Mouse (Mus musculus) embryonic facial prominence, embryonic 14.5 days (tissue): ENCODE data around the gene Ccdc34. TPM values are rescaled to one million over a fixed set of nuclear protein-coding genes. Genes with fewer than 3 reads are reported as not detected.

ENCODE experiments used
- ATAC-seq: fragments of 200-750 bp; cut with Nextera tagmentation; 2 replicates; pipeline ENCODE4 v1.8.0; 2017; ENCODE audit warnings: low read depth, moderate number of reproducible peaks, moderate TSS enrichment
- DNase-seq: peaks from one replicate; pipeline ENCODE4 v3.0.0-alpha.2; 2015; ENCODE audit warnings: low spot score
- H3K27ac ChIP-seq: fragments of 300-500 bp; sonication (generic); replicated peaks from 2 replicates; pipeline ENCODE4 v1.5.1; 2014; ENCODE audit warnings: low read depth, mild to moderate bottlenecking, low read length, moderate library complexity
- H3K27me3 ChIP-seq: fragments of 300-500 bp; sonication (generic); replicated peaks from 2 replicates; pipeline ENCODE4 v1.6.1; 2014; ENCODE audit warnings: low read length; ENCODE audit not compliant: control insufficient read depth, insufficient read depth
- H3K36me3 ChIP-seq: fragments of 300-500 bp; sonication (generic); 2 replicates; pipeline ENCODE4 v1.6.1; 2014; ENCODE audit warnings: low read length, mixed read lengths; ENCODE audit not compliant: control insufficient read depth, insufficient read depth
- H3K4me1 ChIP-seq: fragments of 300-500 bp; sonication (generic); 2 replicates; pipeline ENCODE4 v1.6.1; 2014; ENCODE audit warnings: antibody characterized with exemption, low read length; ENCODE audit not compliant: control insufficient read depth, insufficient read depth
- H3K4me2 ChIP-seq: fragments of 300-500 bp; sonication (generic); 2 replicates; pipeline ENCODE4 v1.6.1; 2014; ENCODE audit warnings: low read depth, mild to moderate bottlenecking, low read length, moderate library complexity, mixed read lengths
- H3K4me3 ChIP-seq: fragments of 300-500 bp; sonication (generic); 2 replicates; pipeline ENCODE4 v1.5.1; 2014; ENCODE audit warnings: low read depth, mild to moderate bottlenecking, low read length
- H3K9ac ChIP-seq: fragments of 300-500 bp; sonication (generic); 2 replicates; pipeline ENCODE4 v1.6.1; 2014; ENCODE audit warnings: low read depth, mild to moderate bottlenecking, low read length, moderate library complexity, mixed read lengths
- H3K9me3 ChIP-seq: fragments of 300-500 bp; sonication (generic); 2 replicates; pipeline ENCODE4 v1.6.1; 2016; ENCODE audit warnings: low read length; ENCODE audit not compliant: control insufficient read depth
- WGBS: fragments of 180-500 bp; shearing (Covaris S2); extraction: QIAGEN DNeasy Blood & Tissue Kit; methylation state at CpG from one replicate; pipeline ENCODE4 v1.1.7; 2014; 5-methylcytosine and 5-hydroxymethylcytosine counted together
- polyA plus RNA-seq: library from polyadenylated mRNA; unstranded; fragments of >200 nt; fragmentation: Nextera tagmentation; extraction: Ambion mirVana; gene quantifications from 2 replicates; pipeline ENCODE4 v1.2.1, GENCODE M21; 2014

The Ccdc34 gene
- polyA plus RNA-seq, 1 experiment from 2014 or later, result 37.7 TPM

- Histone ChIP-seq H3K36me3 (no peaks in the 10 kb centered on the region), H3K4me2 (no peak overlapping the region)
- ATAC-seq, result no peak
These were observed 173.6 kb downstream of the Ccdc34 start for GRCm38 (mm10) chr2:110191186-110191690.

GRCm38 (mm10) chr2:110191965-110192701, 174.5 kb downstream of the Ccdc34 start:
- 30% methylated on average over 15 of the region's 15 CpGs for WGBS
- peak; percentile 90 for ATAC-seq
- Histone ChIP-seq H3K4me1 (peaks cover 28% of the 10 kb centered on the region), H3K4me2 (peak overlapping the region; percentile 35), H3K9me3 (no peaks in the 10 kb centered on the region), H3K4me3 (no peak overlapping the region), H3K27ac (peak overlapping the region; percentile 78), H3K36me3 (no peaks in the 10 kb centered on the region), H3K27me3 (no peaks in the 10 kb centered on the region), H3K9ac (no peak overlapping the region; the same call in 1 of the 2 replicates)
- peak; percentile 96 for DNase-seq

More at GRCm38 (mm10) chr2:110191186-110191690, 173.6 kb downstream of the Ccdc34 start:
- no peak for DNase-seq
- no peak overlapping the region for H3K4me3 ChIP-seq
- no peaks in the 10 kb centered on the region for H3K27me3 ChIP-seq
- H3K27ac ChIP-seq, result peak overlapping the region; percentile 78; the same call in 1 of the 2 replicates
- H3K9ac ChIP-seq, result no peak overlapping the region
- peaks cover 28% of the 10 kb centered on the region for H3K4me1 ChIP-seq
- 73% methylated on average over 4 of the region's 4 CpGs for WGBS
- no peaks in the 10 kb centered on the region for H3K9me3 ChIP-seq

- H3K9ac ChIP-seq, result no peak overlapping the region
- peak overlapping the region; percentile 35 for H3K4me2 ChIP-seq
- no peaks in the 10 kb centered on the region for H3K27me3 ChIP-seq
- peak overlapping the region; percentile 78 for H3K27ac ChIP-seq
- ATAC-seq, result peak; percentile 88
- H3K4me3 ChIP-seq, result no peak overlapping the region
- no peaks in the 10 kb centered on the region for H3K36me3 ChIP-seq
- DNase-seq, result peak; percentile 90
- H3K9me3 ChIP-seq, result no peaks in the 10 kb centered on the region
- WGBS, result 18% methylated on average over 3 of the region's 3 CpGs
- H3K4me1 ChIP-seq, result peaks cover 28% of the 10 kb centered on the region
These were observed 175.2 kb downstream of the Ccdc34 start for GRCm38 (mm10) chr2:110192702-110193312.

GRCm38 (mm10) chr2:110196551-110196950, 178.9 kb downstream of the Ccdc34 start:
- no peaks in the 10 kb centered on the region for H3K27me3 ChIP-seq
- H3K4me1 ChIP-seq, result peaks cover 19% of the 10 kb centered on the region
- no peak overlapping the region for H3K27ac ChIP-seq
- H3K9ac ChIP-seq, result no peak overlapping the region
- H3K4me3 ChIP-seq, result no peak overlapping the region
- WGBS, result 88% methylated on average over 2 of the region's 2 CpGs
- no peaks in the 10 kb centered on the region for H3K9me3 ChIP-seq
- no peak for ATAC-seq
- no peak for DNase-seq
- H3K36me3 ChIP-seq, result no peaks in the 10 kb centered on the region
- no peak overlapping the region for H3K4me2 ChIP-seq

- H3K9ac ChIP-seq, result no peak overlapping the region
- 21% methylated on average over 1 of the region's 1 CpGs for WGBS
- H3K4me2 ChIP-seq, result no peak overlapping the region
- DNase-seq (no peak), ATAC-seq (no peak)
- H3K27me3 ChIP-seq, result no peaks in the 10 kb centered on the region
- no peaks in the 10 kb centered on the region for H3K9me3 ChIP-seq
- H3K4me3 ChIP-seq, result no peak overlapping the region
- H3K27ac ChIP-seq, result no peak overlapping the region
- no peaks in the 10 kb centered on the region for H3K36me3 ChIP-seq
- no peaks in the 10 kb centered on the region for H3K4me1 ChIP-seq
These were observed 182.0 kb downstream of the Ccdc34 start for GRCm38 (mm10) chr2:110199648-110200047.

GRCm38 (mm10) chr2:110201770-110202169, 184.2 kb downstream of the Ccdc34 start:
- WGBS, result 68% methylated on average over 4 of the region's 4 CpGs
- Histone ChIP-seq H3K36me3 (no peaks in the 10 kb centered on the region), H3K4me2 (no peak overlapping the region), H3K27me3 (no peaks in the 10 kb centered on the region), H3K27ac (no peak overlapping the region), H3K9me3 (no peaks in the 10 kb centered on the region), H3K4me1 (no peaks in the 10 kb centered on the region), H3K4me3 (no peak overlapping the region), H3K9ac (no peak overlapping the region)
- DNase-seq (no peak), ATAC-seq (no peak)

GRCm38 (mm10) chr2:110202716-110203497, 185.3 kb downstream of the Ccdc34 start:
- Histone ChIP-seq H3K27ac (no peak overlapping the region), H3K4me3 (no peak overlapping the region), H3K9ac (no peak overlapping the region), H3K36me3 (no peaks in the 10 kb centered on the region), H3K4me1 (no peaks in the 10 kb centered on the region), H3K9me3 (no peaks in the 10 kb centered on the region), H3K4me2 (no peak overlapping the region), H3K27me3 (no peaks in the 10 kb centered on the region)
- WGBS, result 70% methylated on average over 13 of the region's 13 CpGs
- ATAC-seq (no peak), DNase-seq (no peak)

- WGBS, result 48% methylated on average over 4 of the region's 4 CpGs
These were observed 186.6 kb downstream of the Ccdc34 start for GRCm38 (mm10) chr2:110204169-110204568.

More at GRCm38 (mm10) chr2:110204169-110204568, 186.6 kb downstream of the Ccdc34 start:
- no peak overlapping the region for H3K27ac ChIP-seq
- H3K9me3 ChIP-seq, result no peaks in the 10 kb centered on the region
- H3K36me3 ChIP-seq, result no peaks in the 10 kb centered on the region
- no peak overlapping the region for H3K9ac ChIP-seq
- ATAC-seq (no peak), DNase-seq (no peak)
- no peak overlapping the region for H3K4me3 ChIP-seq
- no peak overlapping the region for H3K4me2 ChIP-seq
- no peaks in the 10 kb centered on the region for H3K4me1 ChIP-seq
- no peaks in the 10 kb centered on the region for H3K27me3 ChIP-seq
